Mouse (Mus musculus) C2C12 (cell line): Measurements from ENCODE around the gene Apoc2.

ENCODE experiments used
- CEBPB ChIP-seq: IDR thresholded peaks from one replicate; pipeline ENCODE4 v1.6.1; 2011; ENCODE audit warnings: low read depth, mild to moderate bottlenecking, control low read depth, moderate library complexity
- CTCF ChIP-seq: IDR thresholded peaks from one replicate; pipeline ENCODE4 v1.5.1; 2011; ENCODE audit not compliant: control insufficient read depth, insufficient read depth, insufficient read length
- MYOG ChIP-seq: IDR thresholded peaks from one replicate; pipeline ENCODE4 v1.6.1; 2011; ENCODE audit not compliant: control insufficient read depth, insufficient read length; ENCODE audit errors: extremely low read depth
- USF1 ChIP-seq: IDR thresholded peaks from one replicate; pipeline ENCODE4 v1.6.1; 2011; ENCODE audit warnings: low read depth, mild to moderate bottlenecking, control low read depth, moderate library complexity

DNA sequence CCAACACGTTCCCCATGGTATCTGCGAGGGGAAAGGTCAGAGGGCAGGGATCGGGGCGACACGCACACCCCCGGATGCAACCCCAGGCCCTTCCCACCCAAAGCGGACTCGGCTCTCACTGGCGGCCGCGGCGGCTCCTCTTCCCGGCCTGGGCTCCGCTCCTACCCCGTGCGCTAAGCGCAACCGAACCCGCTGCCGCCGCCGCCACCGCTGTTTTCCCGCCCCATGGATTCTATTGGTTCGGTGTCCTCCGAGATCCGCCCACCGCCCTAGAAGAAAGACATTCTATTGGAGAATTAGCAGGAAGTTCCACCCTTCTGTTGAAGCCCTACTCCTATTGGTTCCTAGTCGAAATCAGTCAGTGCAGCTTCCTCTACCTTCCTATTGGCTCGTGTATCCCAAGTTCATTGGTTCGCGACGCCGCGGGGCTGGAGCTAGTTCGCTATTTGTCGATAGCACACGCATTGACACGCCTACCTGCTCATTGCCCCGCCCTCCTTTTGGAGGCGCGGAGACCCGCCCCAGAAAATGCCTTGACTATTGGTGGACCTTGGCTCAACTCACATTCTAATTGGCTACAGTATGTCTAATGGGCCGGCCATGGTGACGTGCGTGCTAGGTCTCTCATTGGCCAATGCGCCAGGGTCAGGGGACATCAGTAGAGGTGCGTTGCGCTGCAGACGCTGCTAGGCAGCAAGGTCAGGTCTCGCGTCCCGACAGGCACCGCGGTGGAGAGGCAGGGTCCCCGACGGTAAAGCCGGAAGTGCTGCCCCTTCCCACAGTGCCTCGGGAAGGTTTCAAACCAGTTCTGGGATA lies 37.7 kb upstream of the Apoc2 start, which contains the start of gene Tomm40:
- TF ChIP-seq CTCF = no peak
- TF ChIP-seq CEBPB = no peak
- TF ChIP-seq MYOG = no peak
- TF ChIP-seq USF1 = no peak
